Mouse (Mus musculus): ENCODE data around the gene Gabrg3.

DNA sequence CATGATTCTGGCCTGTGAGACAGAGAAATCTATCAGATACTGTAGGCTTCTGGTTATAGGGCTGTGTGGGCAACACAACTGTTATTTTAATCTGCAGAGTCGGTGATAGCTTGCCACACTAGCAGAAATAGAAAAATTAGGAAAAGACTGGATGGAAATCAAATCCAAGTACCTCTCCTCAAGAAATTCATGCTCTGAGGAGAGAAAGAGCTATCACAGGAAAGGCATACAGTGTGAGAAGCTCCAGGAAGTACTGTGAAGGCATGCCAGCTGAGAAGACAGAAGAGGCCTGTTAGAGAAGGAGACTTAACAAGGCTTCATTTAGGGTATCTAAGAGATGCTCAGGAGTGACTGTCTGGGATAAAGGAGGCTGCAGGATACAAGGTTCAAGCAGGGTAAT lies 35.7 kb upstream of the Gabrg3 start:
- TF ChIP-seq GATA1 (IDR thresholded peaks at IDR 0.05; ENCODE audit: low read length) (no peak), TAL1 (IDR thresholded peaks at IDR 0.05; ENCODE audit: low read length) (no peak)
